Mouse (Mus musculus) spleen, adult 12 weeks (tissue): ENCODE measurements around the gene Otub1.

Experiments
- DNase-seq: peaks from one replicate; pipeline ENCODE4 v3.0.0; 2022; ENCODE audit warnings: low spot score

The Otub1 gene

DNA sequence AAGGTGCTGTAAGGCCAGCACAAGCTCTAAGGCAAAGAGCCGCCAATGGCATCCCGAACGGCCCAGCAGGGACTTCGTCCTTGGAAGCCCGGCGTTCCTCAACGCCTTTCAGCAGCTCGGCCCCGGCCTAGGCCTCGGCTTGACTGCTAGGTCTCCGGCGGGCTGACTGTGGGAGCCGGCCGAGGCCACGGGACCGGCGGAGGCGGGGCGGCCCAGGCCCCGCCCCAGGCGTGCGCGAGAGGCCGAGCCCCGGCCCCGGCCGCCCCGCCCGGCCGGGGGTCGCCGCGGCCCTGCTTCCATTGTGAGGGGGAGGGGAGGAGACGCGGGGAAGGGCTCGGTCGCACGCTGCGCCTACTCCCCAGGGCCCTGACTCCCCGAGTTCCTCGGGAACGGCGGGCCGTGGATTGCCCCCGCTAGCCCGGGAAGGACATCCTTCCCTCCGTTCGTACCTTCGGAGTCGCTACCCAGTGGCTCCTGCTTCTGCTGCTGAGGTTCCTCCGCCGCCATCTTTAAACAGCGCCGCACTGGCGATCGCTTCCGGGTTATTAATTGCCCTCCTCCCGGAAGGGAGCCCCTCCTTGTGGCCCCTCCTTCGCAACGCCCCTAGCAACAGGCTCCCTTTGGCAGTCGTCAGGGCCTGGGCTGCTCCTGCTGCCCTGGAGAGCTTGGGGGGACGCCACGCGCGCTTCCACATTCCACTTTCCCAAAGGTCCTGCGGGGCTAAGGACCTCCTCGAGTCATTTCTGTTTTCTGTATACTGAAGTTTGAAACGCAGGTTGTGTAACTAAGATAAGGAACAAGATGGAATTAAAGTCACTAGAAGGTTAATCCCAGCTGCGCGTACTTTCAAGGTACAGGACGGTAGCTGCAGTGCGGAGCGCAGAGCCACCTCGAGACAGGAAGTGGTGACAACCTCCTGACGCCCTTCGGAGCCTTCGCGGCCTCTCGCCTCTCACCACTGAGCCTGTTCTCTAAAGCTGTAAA lies at the start of gene Otub1:
TSS of gene Otub1 (minus strand) at position 564 of the 984 bp plus-strand sequence.
- peak; percentile 91 for DNase-seq

DNA sequence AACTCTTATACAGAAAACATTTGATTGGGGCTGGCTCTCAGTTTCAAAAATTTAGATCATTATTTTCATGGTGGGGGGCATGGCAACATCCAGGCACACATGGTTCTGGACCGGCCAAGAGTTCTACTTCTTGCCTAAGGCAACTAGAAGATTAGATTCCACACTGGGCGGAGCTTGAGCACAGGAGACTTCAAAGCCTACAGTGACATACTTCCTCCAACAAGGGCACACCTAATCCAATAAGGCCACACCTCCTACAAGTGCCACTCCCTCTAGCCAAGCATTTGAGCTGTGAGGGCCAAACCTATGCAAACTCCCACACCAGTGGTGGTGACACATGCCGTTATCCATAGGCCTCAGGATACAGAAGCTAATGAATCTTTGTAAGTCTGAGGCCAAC lies 39.9 kb upstream of the Otub1 start:
- no peak for DNase-seq

GRCm38 (mm10) chr19:7240782-7241690 lies 34.9 kb upstream of the Otub1 start, which contains the start of gene Naa40:
Gene Naa40 (minus strand): TSS chr19:7241183.
- peak; percentile 88 for DNase-seq

GRCm38 (mm10) chr19:7240291-7240690 lies 34.2 kb upstream of the Otub1 start:
- peak; percentile 31 for DNase-seq

- DNase-seq = no peak
Measured at GRCm38 (mm10) chr19:7239574-7239973, 33.5 kb upstream of the Otub1 start.

DNA sequence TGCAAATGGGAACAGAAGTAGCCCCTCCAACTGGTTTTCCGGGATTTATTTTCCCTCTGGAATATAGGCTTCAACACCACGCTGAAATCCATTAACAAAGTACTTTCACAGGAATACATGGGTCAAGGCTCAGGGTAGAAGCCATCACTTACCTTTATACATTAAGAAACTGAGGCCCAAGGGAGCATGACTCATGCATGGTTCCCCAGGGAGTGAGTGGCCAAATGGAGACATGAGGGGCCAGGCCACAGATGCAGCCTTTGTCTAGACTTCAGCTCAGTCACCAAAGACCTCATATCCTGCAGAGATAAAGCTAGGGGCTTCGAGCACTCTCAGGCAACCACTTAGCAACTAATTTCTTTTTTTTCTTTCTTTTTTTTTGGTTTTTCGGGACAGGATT lies 30.6 kb upstream of the Otub1 start:
- no peak for DNase-seq

DNA sequence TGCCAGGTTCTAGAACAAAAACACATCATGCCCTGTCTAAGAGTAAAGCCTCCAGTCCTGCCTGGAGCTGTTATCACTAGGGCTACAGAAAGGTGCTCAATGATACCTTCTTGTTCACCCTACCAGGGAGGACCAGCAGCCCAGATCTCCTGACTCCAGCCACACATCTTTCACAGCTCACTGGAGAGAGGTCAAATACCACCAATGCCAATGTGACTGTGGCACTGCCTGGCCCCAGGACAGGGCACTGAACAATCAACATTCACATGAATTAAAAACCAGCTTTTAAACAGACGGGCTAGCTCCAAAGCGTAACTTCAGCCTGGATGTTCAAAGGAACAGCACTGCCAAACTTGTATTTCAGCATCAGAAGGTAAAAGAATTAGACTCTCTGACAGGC lies 29.9 kb upstream of the Otub1 start:
- no peak for DNase-seq

DNA sequence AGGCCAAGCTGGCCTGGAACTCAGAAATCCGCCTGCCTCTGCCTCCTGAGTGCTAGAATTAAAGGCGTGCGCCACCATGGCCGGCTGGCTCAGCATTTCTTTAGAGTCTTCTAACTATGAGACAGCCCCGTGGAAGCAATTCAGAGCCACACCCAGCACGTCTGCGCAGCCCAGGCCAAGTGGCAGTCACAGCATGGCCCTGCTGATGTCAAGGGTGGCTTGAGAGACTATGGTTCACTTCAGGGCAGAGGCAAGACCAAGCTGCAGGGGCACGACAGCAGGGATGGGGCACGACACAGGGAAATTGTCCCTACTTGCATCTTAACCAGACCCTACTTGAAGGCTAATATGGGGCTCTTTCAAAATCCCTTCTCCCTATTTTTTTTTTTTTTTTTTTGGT lies 29.3 kb upstream of the Otub1 start:
- DNase-seq = no peak

DNA sequence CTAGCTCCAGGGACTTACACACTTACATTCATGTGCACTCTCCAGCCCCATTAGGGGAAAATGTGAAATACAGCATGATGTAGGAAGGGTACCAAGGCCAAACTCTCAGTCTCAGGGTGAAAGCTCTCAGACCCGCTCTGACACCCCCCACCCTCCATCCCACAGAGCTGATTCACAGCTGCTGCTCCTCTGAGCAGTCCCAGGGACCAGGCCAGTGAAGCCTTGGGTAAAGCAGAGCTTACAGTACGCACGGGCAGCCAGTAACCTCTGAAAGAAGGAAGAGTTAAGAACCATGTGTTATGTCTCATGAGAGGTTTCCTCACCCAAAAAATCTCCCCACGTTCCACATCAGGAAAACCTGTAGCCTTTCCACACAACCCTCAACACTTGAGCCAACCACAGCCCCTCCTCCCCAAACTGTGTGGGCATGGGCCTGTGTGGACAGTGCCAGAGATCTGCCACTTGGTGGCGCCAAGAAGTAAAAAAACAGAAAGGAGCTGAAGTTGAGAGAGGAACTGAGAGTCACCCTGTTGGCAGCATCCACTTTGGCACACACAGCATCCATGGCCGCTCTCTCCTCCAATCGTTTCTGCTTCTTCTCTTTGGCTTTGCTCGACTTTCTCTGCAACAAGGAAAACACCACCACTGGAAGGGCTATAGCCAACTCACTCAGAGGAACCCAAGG lies 28.6 kb upstream of the Otub1 start:
- peak; percentile 57 for DNase-seq

GRCm38 (mm10) chr19:7226511-7226914 lies 20.4 kb upstream of the Otub1 start:
- no peak for DNase-seq

- no peak for DNase-seq
Measured at GRCm38 (mm10) chr19:7225096-7225690, 19.1 kb upstream of the Otub1 start.

GRCm38 (mm10) chr19:7224253-7224652 lies 18.1 kb upstream of the Otub1 start:
- DNase-seq = no peak

- no peak for DNase-seq
Measured at GRCm38 (mm10) chr19:7223488-7223887, 17.4 kb upstream of the Otub1 start.

DNA sequence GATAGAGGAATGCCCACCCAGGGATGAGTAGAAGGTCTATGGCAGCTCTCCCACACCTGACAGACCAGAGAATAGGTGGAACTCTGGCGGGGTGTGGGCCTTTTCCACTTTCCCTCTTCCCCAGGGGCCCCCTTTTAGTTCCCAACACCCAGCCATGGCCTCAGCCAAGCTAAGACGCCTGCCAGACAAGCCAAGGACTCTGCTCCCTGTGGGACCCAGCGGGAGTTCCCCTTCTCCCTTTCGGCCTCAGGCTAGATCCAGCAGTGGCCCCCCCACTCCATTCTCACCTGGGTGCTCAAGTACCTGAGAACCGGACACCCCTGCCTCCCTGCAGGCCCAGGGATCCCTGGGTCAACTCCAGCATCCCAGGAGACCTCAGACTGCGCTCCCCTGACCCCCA lies 16.1 kb upstream of the Otub1 start:
- DNase-seq = no peak

GRCm38 (mm10) chr19:7218753-7219152 lies 12.6 kb upstream of the Otub1 start:
- DNase-seq = no peak

- no peak for DNase-seq
Measured at GRCm38 (mm10) chr19:7217926-7218267, 11.8 kb upstream of the Otub1 start.

GRCm38 (mm10) chr19:7217162-7217925 lies 11.2 kb upstream of the Otub1 start, which contains the start of gene Cox8a:
Gene Cox8a (minus strand): TSS chr19:7217616.
- peak; percentile 91 for DNase-seq

DNA sequence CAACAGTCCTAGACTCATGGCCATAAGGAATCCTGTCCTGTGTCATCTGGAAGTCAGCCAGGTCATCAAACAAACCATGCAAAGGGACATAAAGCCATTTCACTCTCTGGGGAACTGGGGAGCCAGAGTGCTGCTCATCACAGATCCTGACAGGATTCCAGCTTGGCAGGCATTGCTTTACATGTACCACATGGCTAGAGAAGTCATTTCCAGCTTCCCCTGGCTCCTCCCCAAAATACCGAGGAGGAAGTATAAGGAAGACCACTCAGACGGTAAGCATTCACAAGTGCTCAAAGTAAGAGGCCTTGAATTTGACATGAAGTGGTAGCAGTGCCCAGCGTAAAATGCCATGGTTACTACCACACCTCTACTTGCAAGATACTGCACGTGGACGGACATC lies 8.4 kb upstream of the Otub1 start:
- DNase-seq = no peak

GRCm38 (mm10) chr19:7213010-7213409 lies 6.9 kb upstream of the Otub1 start:
- DNase-seq = no peak

DNA sequence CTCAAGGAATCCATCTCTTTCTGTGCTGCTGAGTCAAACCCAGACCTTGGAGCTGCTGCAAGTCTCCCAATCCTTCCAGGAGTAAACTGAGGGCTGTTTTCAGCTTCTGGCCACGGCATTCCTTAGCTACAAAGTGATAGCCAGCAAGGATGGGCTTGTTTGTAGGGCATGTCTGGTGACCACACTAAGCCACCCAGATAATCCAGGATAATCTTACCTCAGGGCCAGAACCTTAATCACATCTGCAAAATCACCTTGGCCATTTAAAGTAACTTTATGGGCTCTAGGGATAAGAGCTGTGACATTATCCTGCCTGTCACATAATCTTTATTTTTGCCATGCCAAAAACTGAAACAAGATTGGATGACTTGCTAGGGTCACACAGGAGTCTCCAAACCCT lies 6.1 kb upstream of the Otub1 start:
- no peak for DNase-seq
